Mouse (Mus musculus) limb, embryonic 14.5 days (tissue): ENCODE measurements at regions not wholly inside any gene's neighbourhood (a gene's known extent, or its start where the extent isn't known, plus 50 kb on each side); places are given as distances from the start of the nearest gene placed in this dataset.

Experiments
- ATAC-seq: fragments of 200-750 bp; cut with Nextera tagmentation; 2 replicates; pipeline ENCODE4 v1.8.0; 2017; ENCODE audit warnings: low read depth, moderate number of reproducible peaks, moderate TSS enrichment; ENCODE audit not compliant: low FRiP score
- DNase-seq: peaks from one replicate; pipeline ENCODE4 v3.0.0-alpha.2; 2015; ENCODE audit warnings: low spot score
- H3K27ac ChIP-seq: fragments of 300-500 bp; sonication (generic); replicated peaks from 2 replicates; pipeline ENCODE4 v1.5.1; 2014; ENCODE audit warnings: low read depth, mild to moderate bottlenecking, low read length, moderate library complexity, mixed read lengths
- H3K27me3 ChIP-seq: fragments of 300-500 bp; sonication (generic); 2 replicates; pipeline ENCODE4 v1.6.1; 2014; ENCODE audit warnings: low read length, mixed read lengths; ENCODE audit not compliant: control insufficient read depth, insufficient read depth
- H3K36me3 ChIP-seq: fragments of 300-500 bp; sonication (generic); 2 replicates; pipeline ENCODE4 v1.6.1; 2014; ENCODE audit warnings: mild to moderate bottlenecking, low read length, moderate library complexity, mixed read lengths; ENCODE audit not compliant: control insufficient read depth, insufficient read depth
- H3K4me1 ChIP-seq: fragments of 300-500 bp; sonication (generic); 2 replicates; pipeline ENCODE4 v1.6.1; 2014; ENCODE audit warnings: antibody characterized with exemption, low read length, mixed read lengths; ENCODE audit not compliant: control insufficient read depth, insufficient read depth
- H3K4me2 ChIP-seq: fragments of 300-500 bp; sonication (generic); replicated peaks from 2 replicates; pipeline ENCODE4 v1.6.1; 2014; ENCODE audit warnings: low read depth, mild to moderate bottlenecking, low read length, moderate library complexity; ENCODE audit not compliant: severe bottlenecking
- H3K4me3 ChIP-seq: fragments of 300-500 bp; sonication (generic); replicated peaks from 2 replicates; pipeline ENCODE4 v1.5.1; 2014; ENCODE audit warnings: low read length
- H3K9ac ChIP-seq: fragments of 300-500 bp; sonication (generic); 2 replicates; pipeline ENCODE4 v1.6.1; 2014; ENCODE audit warnings: mild to moderate bottlenecking, low read depth, low read length, moderate library complexity; ENCODE audit not compliant: severe bottlenecking
- H3K9me3 ChIP-seq: fragments of 300-500 bp; sonication (generic); 2 replicates; pipeline ENCODE4 v1.6.1; 2016; ENCODE audit warnings: low read length; ENCODE audit not compliant: control insufficient read depth
- POLR2A ChIP-seq: fragments of 200-500 bp; IDR thresholded peaks from 2 replicates; pipeline ENCODE4 v1.8.0; 2012; ENCODE audit warnings: inconsistent platforms, mild to moderate bottlenecking, moderate library complexity, borderline replicate concordance; ENCODE audit not compliant: insufficient read depth, insufficient read length; ENCODE audit errors: extremely low read depth
- WGBS: fragments of 180-500 bp; shearing (Covaris S2); extraction: QIAGEN DNeasy Blood & Tissue Kit; methylation state at CpG from one replicate; pipeline ENCODE4 v1.1.7; 2014; 5-methylcytosine and 5-hydroxymethylcytosine counted together

DNA sequence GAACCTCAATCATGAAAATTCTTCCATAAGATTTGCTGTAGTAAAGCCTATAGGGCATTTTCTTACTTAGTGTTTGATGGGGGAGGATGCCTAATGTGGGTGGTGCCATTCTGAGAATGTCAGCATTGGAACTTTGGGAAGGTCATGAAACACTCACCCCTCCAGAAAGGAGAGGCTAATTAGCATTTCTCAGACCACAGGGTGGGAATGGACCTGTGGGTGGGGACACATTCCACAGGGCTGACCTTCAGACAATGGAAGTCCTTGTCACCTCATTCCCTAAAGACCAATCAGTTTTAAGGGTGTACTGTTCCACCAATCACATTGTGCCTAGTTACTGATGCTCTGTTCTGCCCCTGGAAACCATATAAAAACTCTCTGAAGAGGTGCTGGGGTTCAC is 541.5 kb upstream of the Nbea start:
- no peak for ATAC-seq
- DNase-seq: no peak
- Histone ChIP-seq H3K4me1 (no peaks in the 10 kb centered on the region), H3K27ac (no peak overlapping the region), H3K27me3 (no peaks in the 10 kb centered on the region), H3K36me3 (no peaks in the 10 kb centered on the region), H3K9me3 (no peaks in the 10 kb centered on the region), H3K4me3 (no peak overlapping the region), H3K9ac (no peak overlapping the region), H3K4me2 (no peak overlapping the region)
- no peak for TF ChIP-seq POLR2A

GRCm38 (mm10) chr3:56708260-56708659 is 524.8 kb upstream of the Nbea start:
- Histone ChIP-seq H3K27ac (no peak overlapping the region), H3K4me2 (no peak overlapping the region), H3K4me3 (no peak overlapping the region), H3K9ac (no peak overlapping the region), H3K4me1 (0 out of 2 replicates have a peak, but pooled peaks cover 4% of the 10 kb centered on the region), H3K36me3 (no peaks in the 10 kb centered on the region), H3K27me3 (no peaks in the 10 kb centered on the region), H3K9me3 (no peaks in the 10 kb centered on the region)
- no peak for TF ChIP-seq POLR2A
- no peak for ATAC-seq
- DNase-seq: no peak
- WGBS: 27% methylated on average over 1 of the region's 1 CpGs

- Histone ChIP-seq H3K9me3 (no peaks in the 10 kb centered on the region), H3K4me3 (no peak overlapping the region), H3K27ac (no peak overlapping the region), H3K27me3 (no peaks in the 10 kb centered on the region), H3K4me2 (no peak overlapping the region), H3K4me1 (0 out of 2 replicates have a peak, but pooled peaks cover 4% of the 10 kb centered on the region), H3K9ac (no peak overlapping the region), H3K36me3 (no peaks in the 10 kb centered on the region)
- ATAC-seq (no peak), DNase-seq (no peak)
- WGBS: 26% methylated on average over 3 of the region's 3 CpGs
- no peak for TF ChIP-seq POLR2A
Observed at GRCm38 (mm10) chr3:56707312-56707711, 523.8 kb upstream of the Nbea start.

DNA sequence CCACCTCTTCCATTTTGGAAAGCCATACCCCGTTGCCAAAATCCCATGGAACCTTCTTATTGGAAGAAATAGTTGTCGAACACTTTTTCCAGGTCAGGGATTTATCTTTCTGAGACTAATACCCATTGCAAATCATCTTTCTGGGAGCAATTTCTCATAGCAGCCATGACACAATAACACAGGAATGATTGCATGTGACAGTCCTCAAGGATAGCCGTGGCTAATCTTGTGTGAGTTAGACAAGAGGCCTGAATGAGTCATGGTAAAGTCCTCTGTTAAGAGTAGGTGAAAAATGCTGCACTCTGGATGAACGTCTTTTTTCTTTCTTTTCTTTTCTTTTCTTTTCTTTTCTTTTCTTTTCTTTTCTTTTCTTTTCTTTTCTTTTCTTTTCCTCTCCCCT is 522.5 kb upstream of the Nbea start:
- H3K9ac ChIP-seq: no peak overlapping the region
- 0 out of 2 replicates have a peak, but pooled peaks cover 4% of the 10 kb centered on the region for H3K4me1 ChIP-seq
- H3K4me3 ChIP-seq: no peak overlapping the region
- TF ChIP-seq POLR2A: no peak
- WGBS: 82% methylated on average over 4 of the region's 4 CpGs
- H3K36me3 ChIP-seq: no peaks in the 10 kb centered on the region
- H3K4me2 ChIP-seq: no peak overlapping the region
- DNase-seq: no peak
- no peak for ATAC-seq
- H3K27me3 ChIP-seq: no peaks in the 10 kb centered on the region
- H3K27ac ChIP-seq: no peak overlapping the region
- no peaks in the 10 kb centered on the region for H3K9me3 ChIP-seq

- no peak overlapping the region for H3K4me2 ChIP-seq
Observed at GRCm38 (mm10) chr3:56698941-56699340, 515.4 kb upstream of the Nbea start.

GRCm38 (mm10) chr3:56698248-56698647 is 514.7 kb upstream of the Nbea start:
- Histone ChIP-seq H3K9ac (no peak overlapping the region), H3K4me1 (peaks cover 10% of the 10 kb centered on the region), H3K9me3 (no peaks in the 10 kb centered on the region), H3K4me2 (no peak overlapping the region), H3K4me3 (no peak overlapping the region), H3K36me3 (no peaks in the 10 kb centered on the region), H3K27me3 (no peaks in the 10 kb centered on the region), H3K27ac (no peak overlapping the region)
- TF ChIP-seq POLR2A: no peak
- ATAC-seq (peak; percentile 91), DNase-seq (peak; percentile 84)
- WGBS: 0% methylated on average over 1 of the region's 1 CpGs

More at GRCm38 (mm10) chr3:56698941-56699340, 515.4 kb upstream of the Nbea start:
- ATAC-seq (no peak), DNase-seq (no peak)
- Histone ChIP-seq H3K36me3 (no peaks in the 10 kb centered on the region), H3K27me3 (no peaks in the 10 kb centered on the region), H3K4me1 (peaks cover 10% of the 10 kb centered on the region), H3K27ac (no peak overlapping the region), H3K9me3 (no peaks in the 10 kb centered on the region), H3K9ac (no peak overlapping the region), H3K4me3 (no peak overlapping the region)
- no peak for TF ChIP-seq POLR2A
